Mouse (Mus musculus) fibroblast of lung, adult 2 months (primary cell): ENCODE data around the gene Gm11444.

Source experiments
- DNase-seq: peaks from one replicate; pipeline ENCODE4 v3.0.0-alpha.2; 2011; ENCODE audit warnings: low read depth

The Gm11444 gene

DNA sequence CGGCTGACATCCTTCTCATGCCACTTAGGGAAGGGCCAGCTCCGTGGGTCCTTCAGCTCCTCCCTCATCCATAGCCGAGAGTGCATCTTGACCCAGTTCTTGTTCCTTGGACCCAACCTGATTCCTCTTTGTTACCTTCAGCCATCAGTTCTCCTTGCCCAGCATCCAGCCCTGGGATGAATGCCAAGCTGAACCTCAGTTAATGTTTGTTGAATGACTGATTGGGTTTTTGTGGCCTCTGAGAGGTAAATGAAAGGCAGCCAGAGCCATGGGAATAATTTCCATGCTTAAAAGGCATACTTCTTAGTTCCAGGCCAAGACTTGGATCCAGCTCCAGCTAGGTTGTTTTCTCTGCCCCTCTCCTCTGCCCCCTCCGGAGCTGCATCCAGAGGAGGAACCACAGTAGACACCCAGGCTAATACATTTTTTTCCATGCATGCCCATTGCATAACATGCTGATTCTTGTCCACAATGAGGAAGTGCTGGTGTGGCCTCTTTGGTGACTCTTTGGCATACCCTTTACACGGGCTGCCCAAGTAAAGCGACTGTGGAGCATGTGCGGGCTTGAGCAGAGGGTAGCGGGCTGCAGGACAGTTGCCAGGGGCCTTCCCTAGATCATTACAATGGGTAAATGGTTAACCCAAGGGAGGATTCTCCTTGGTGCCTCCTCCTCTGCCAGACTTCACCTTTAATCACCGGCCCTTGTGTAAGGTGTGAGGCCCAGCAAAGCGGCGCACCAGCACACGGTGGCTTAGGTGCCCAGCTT is 37.7 kb downstream of the Gm11444 start:
- peak; percentile 71 for DNase-seq

DNA sequence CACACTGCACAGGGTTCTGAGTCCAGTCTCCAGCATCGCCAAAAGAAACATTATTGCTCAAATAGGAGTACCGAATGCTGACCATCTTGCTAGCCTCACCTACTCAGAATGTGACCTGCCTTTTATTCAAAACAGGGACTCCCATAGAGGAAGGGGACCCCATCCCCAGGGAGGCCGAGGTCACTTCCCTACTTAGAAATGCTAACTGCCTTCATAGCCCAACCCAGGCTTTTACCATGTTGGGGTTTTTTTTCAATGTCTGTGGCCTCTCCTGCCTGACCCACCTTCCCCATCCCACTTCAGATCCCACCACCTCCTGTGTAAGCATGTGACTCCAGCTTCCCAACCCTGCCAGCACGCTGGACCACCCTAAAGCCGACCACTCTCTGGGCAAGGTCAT is 38.5 kb downstream of the Gm11444 start:
- DNase-seq = no peak

DNA sequence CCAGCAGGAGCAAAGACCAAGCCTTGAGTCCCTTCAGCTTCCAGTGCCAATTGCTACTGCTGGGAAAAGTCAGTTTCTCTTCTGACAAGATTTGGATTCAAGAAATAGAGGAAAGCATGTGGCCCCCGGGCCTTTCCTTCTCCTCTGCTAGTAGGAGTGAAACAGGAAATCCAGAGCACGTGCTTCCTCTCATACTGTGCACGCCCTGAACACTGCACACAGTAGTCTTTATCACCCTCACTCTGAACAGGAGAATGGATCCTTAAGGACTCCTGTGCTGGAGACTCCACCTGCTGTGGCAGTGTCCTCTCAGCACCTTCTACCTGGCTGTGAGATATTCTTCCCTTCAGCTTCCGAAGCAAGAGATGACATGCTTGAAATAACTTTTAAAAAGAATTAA is 38.9 kb downstream of the Gm11444 start:
- DNase-seq = no peak

DNA sequence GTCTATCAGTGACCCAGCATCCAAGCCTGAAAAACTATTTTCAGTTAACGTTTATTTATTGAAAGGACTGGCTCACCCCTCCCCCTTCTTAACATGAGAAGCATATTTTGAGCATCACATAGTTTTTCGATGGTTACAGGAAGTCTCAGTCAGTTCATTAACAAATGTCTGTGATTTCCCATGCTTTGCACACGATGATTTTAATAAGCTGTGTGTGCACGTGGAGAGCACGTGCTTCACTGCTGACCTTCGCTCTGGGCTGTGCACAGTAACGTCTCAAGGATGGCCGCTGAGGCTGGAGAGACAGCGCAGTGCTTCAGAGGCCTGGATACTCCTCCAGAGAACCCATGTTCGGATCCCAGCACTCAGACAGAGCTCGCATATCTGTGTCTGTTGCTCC is 42.8 kb downstream of the Gm11444 start:
- no peak for DNase-seq

DNA sequence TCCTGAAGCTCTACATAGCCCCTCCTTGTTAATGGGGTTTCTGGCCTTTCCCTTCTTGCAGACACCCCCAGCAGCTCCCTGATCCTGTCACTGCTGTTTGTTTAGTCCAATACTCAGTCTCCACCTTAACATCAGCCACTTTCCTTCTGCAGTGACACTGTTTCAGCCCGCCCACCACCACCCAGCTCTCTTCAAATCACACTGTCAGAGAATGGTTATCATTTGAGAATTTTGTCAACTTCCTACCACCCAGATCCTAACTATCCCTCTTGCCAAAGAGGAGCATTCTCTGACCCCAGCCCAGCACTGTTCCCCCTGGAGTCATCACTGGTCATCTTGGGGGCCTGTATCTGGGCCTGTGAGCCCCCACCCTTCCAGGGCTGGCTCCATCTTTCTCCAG is 44.4 kb downstream of the Gm11444 start:
- no peak for DNase-seq

DNA sequence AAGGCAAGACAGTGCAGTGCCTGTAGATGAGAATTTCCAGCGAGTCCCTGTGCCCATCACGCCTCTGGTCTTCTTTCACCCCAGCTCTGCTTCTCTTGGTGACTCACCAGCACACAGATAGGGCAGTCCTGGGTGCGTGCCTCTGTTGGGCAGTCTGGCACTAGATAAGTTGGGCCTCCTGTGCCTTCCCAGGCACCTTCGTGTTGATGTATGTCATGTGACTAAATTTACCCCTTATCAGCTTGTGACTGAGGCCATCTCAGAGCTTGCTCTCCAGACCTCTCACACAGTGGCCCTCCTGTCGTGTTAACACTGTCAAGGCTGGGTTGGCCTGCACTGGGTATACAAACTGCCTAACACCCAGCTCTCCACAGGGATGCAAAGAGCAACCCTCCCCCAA is 46.1 kb downstream of the Gm11444 start:
- DNase-seq = no peak

DNA sequence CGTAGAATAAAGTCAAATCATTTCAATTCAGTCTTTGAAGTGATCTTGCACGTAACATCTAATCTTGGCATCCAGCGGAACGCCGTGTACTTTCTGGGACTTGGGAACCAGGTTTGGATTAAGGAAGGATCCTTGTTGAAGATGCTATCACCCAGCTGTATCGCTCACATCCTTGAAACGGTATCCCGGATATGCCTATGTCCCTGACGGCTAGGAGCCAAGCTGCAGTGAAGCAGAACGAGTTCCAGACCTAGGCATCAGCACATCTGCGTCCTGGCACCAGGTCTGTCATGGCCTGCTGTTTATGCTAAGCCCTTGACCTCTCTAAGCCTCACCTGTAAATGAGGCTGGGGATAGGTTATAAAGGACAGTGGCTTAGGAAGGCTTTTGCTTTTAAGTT is 49.8 kb downstream of the Gm11444 start:
- DNase-seq = no peak

DNA sequence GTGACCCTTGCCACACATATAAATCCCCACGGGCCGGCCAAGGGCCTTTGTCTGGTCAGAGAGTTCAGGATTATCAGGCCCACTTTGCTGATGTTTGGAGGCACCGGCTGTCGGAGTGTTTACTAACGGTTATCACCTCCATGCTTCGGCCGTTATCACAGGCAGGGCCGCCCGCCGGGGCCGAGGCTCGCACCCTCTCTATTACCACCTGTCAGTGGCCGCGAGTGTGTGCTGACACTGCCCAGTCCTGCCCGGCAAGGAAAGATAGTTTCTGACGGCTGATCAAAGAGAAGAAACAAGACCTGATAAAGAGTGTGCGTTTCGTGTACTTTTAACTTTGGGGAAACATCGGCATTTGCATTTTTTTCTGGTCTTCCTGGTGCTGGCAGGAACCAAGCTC is 50.3 kb downstream of the Gm11444 start:
- DNase-seq = no peak

DNA sequence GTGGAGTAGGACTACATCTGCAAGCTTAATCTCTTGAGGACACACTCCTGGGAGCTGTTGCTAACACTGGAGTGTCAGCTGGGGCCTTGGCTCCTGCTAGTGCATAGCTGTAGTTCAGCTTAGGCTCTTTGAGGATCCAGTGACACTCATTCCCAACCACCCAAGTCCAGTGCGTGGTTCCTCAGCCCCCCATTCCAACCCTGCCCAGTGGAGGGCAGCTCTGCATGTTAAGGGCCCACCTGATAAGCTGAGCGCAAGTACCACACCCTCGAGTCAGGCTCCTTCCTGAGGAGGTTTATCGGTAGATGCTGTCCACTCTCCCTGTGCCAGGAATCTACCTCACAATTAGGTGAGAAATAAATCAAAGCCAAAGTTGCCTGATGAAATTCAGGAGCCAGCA is 50.7 kb downstream of the Gm11444 start:
- DNase-seq = no peak
